Mouse (Mus musculus): ENCODE measurements around the gene BC048562.

BC048562 gene

GRCm38 (mm10) chr9:108481520-108482210 is 45.4 kb downstream of the BC048562 start:
- no peak for DNase-seq

- no peak for DNase-seq
Measured at GRCm38 (mm10) chr9:108483051-108483790, 46.9 kb downstream of the BC048562 start.

- no peak for DNase-seq
Measured at GRCm38 (mm10) chr9:108484021-108484420, 47.7 kb downstream of the BC048562 start.

GRCm38 (mm10) chr9:108485301-108485875 is 49.1 kb downstream of the BC048562 start:
- no peak for DNase-seq

- DNase-seq, result peak in 1 of 2 experiments; percentile 5
Measured at GRCm38 (mm10) chr9:108486973-108487530, 50.8 kb downstream of the BC048562 start.

- peak in 1 of 2 experiments; percentile 14 for DNase-seq
Measured at GRCm38 (mm10) chr9:108488403-108488802, 52.1 kb downstream of the BC048562 start.

- DNase-seq, result peak in 1 of 2 experiments; percentile 17
Measured at GRCm38 (mm10) chr9:108489215-108489614, 52.9 kb downstream of the BC048562 start.

- DNase-seq, result peak; percentile 37 to 54
Measured at GRCm38 (mm10) chr9:108489702-108490558, 53.6 kb downstream of the BC048562 start.

- DNase-seq, result peak; percentile 92 to 96
Measured at GRCm38 (mm10) chr9:108490559-108491285, 54.4 kb downstream of the BC048562 start, which contains the start of gene Usp19. Gene Usp19 (plus strand): TSS chr9:108490602.

- no peak for DNase-seq
Measured at GRCm38 (mm10) chr9:108491286-108491580, 55.0 kb downstream of the BC048562 start.

- DNase-seq, result peak in 1 of 2 experiments; percentile 8
Measured at GRCm38 (mm10) chr9:108492043-108492750, 55.9 kb downstream of the BC048562 start.

- peak in 1 of 2 experiments; percentile 4 for DNase-seq
Measured at GRCm38 (mm10) chr9:108493246-108493645, 57.0 kb downstream of the BC048562 start.

- no peak for DNase-seq
Measured at GRCm38 (mm10) chr9:108494146-108494825, 58.0 kb downstream of the BC048562 start.

GRCm38 (mm10) chr9:108494905-108495304 is 58.6 kb downstream of the BC048562 start:
- peak in 1 of 2 experiments; percentile 19 for DNase-seq

Measured in thymus, postnatal 36 days (tissue).